Mouse (Mus musculus) frontal cortex, postnatal 25 days (tissue): ENCODE measurements around the gene Brd4.
A peak's percentile ranks its signal among the peaks of the same experiment; 100 is the strongest.

ENCODE experiments used
- DNase-seq, 2 experiments: peaks; one replicate each; pipeline ENCODE4 v3.0.0; 2022; ENCODE audit warnings: low spot score in 2 of 2

Gene Brd4

GRCm38 (mm10) chr17:32280575-32280974 lies 3.9 kb downstream of the Brd4 start:
- DNase-seq, result no peak

GRCm38 (mm10) chr17:32277201-32277600 lies 7.3 kb downstream of the Brd4 start:
- DNase-seq, result no peak

- DNase-seq, result no peak
These were observed 9.0 kb downstream of the Brd4 start for GRCm38 (mm10) chr17:32275568-32275967.

- DNase-seq, result no peak
These were observed 15.4 kb downstream of the Brd4 start for GRCm38 (mm10) chr17:32269151-32269550.

GRCm38 (mm10) chr17:32268540-32268960 lies 16.0 kb downstream of the Brd4 start:
- no peak for DNase-seq

- no peak for DNase-seq
These were observed 16.4 kb downstream of the Brd4 start for GRCm38 (mm10) chr17:32268096-32268495.

- DNase-seq, result no peak
These were observed 16.9 kb downstream of the Brd4 start for GRCm38 (mm10) chr17:32267617-32268016.

GRCm38 (mm10) chr17:32263672-32264071 lies 20.9 kb downstream of the Brd4 start:
- DNase-seq, result no peak

GRCm38 (mm10) chr17:32262831-32263559 lies 21.5 kb downstream of the Brd4 start:
- DNase-seq, result no peak

GRCm38 (mm10) chr17:32258869-32259268 lies 25.7 kb downstream of the Brd4 start:
- no peak for DNase-seq

- DNase-seq, result no peak
These were observed 26.6 kb downstream of the Brd4 start for GRCm38 (mm10) chr17:32257944-32258343.

GRCm38 (mm10) chr17:32257452-32257851 lies 27.1 kb downstream of the Brd4 start:
- DNase-seq, result no peak

- DNase-seq, result no peak
These were observed 27.6 kb downstream of the Brd4 start for GRCm38 (mm10) chr17:32256896-32257295.

GRCm38 (mm10) chr17:32253261-32253660 lies 31.3 kb downstream of the Brd4 start:
- DNase-seq, result no peak

- no peak for DNase-seq
These were observed 32.6 kb downstream of the Brd4 start for GRCm38 (mm10) chr17:32251827-32252470.

- no peak for DNase-seq
These were observed 34.5 kb downstream of the Brd4 start for GRCm38 (mm10) chr17:32250066-32250465.

- no peak for DNase-seq
These were observed 36.3 kb downstream of the Brd4 start for GRCm38 (mm10) chr17:32248192-32248591.

- no peak for DNase-seq
These were observed 36.9 kb downstream of the Brd4 start for GRCm38 (mm10) chr17:32247616-32248015.

GRCm38 (mm10) chr17:32246117-32246516 lies 38.4 kb downstream of the Brd4 start:
- no peak for DNase-seq

GRCm38 (mm10) chr17:32240881-32241531 lies 43.5 kb downstream of the Brd4 start:
- DNase-seq, result no peak

GRCm38 (mm10) chr17:32238589-32238988 lies 45.9 kb downstream of the Brd4 start:
- no peak for DNase-seq

- DNase-seq, result peak; percentile 18 to 22
These were observed 48.9 kb downstream of the Brd4 start for GRCm38 (mm10) chr17:32235534-32236191.
